Mouse (Mus musculus): ENCODE measurements around the gene Fgf6. TPM values are rescaled to one million over a fixed set of nuclear protein-coding genes. Genes with fewer than 3 reads are reported as not detected.

The Fgf6 gene
- polyA plus RNA-seq (2017; shearing (Covaris generic)), result not detected

GRCm38 (mm10) chr6:127014906-127015770 lies at the start of gene Fgf6:
TSS of gene Fgf6 (plus strand) at chr6:127015586.

DNA sequence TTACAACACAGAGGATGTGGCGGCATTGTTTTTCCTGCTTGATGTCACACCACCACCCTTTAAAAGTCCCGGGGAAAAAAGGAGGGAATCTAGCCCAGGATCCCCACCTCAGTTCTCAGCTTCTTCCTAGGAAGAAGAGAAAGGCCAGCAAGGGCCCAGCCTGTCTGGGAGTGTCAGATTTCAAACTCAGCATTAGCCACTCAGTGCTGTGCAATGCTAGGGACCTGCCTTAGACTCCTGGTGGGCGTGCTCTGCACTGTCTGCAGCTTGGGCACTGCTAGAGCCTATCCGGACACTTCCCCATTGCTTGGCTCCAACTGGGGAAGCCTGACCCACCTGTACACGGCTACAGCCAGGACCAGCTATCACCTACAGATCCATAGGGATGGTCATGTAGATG lies 57.4 kb downstream of the Fgf6 start, which contains the start of gene Fgf23:
Gene Fgf23 (plus strand): TSS at position 86 of the 400 bp plus-strand sequence.

Other genes starting within 250 kb of the Fgf6 start
- 116 TPM for gene Ndufa9, start 166.4 kb upstream of the Fgf6 start, polyA plus RNA-seq (2017; shearing (Covaris generic))
- not detected for gene Akap3, start 162.5 kb upstream of the Fgf6 start, polyA plus RNA-seq (2017; shearing (Covaris generic))
- gene Dyrk4, start 93.7 kb upstream of the Fgf6 start, polyA plus RNA-seq (2017; shearing (Covaris generic)), result not detected
- gene Rad51ap1, start 76.0 kb upstream of the Fgf6 start, polyA plus RNA-seq (2017; shearing (Covaris generic)), result 2.1 TPM
- 9.3 TPM for gene D6Wsu163e, start 75.6 kb upstream of the Fgf6 start, polyA plus RNA-seq (2017; shearing (Covaris generic))
- not detected for gene Fgf23, start 57.3 kb downstream of the Fgf6 start, polyA plus RNA-seq (2017; shearing (Covaris generic))
- 9.4 TPM for gene Tigar, start 94.0 kb downstream of the Fgf6 start, polyA plus RNA-seq (2017; shearing (Covaris generic))
- gene Ccnd2, start 136.6 kb downstream of the Fgf6 start, polyA plus RNA-seq (2017; shearing (Covaris generic)), result 492 TPM